Mouse (Mus musculus) midbrain, embryonic 11.5 days (tissue): ENCODE results near the gene Arid4b. TPM values are rescaled to one million over a fixed set of nuclear protein-coding genes. Genes with fewer than 3 reads are reported as not detected.

Experiments used
- ATAC-seq: fragments of 200-750 bp; cut with Nextera tagmentation; 2 replicates; pipeline ENCODE4 v1.8.0; 2017; ENCODE audit warnings: moderate TSS enrichment, moderate library complexity; ENCODE audit not compliant: low FRiP score
- DNase-seq: peaks from one replicate; pipeline ENCODE4 v3.0.0; 2015; ENCODE audit warnings: low spot score; ENCODE audit errors: missing footprints
- H3K27ac ChIP-seq: fragments of 300-500 bp; sonication (generic); 2 replicates; pipeline ENCODE4 v1.5.1; 2014; ENCODE audit warnings: low read depth, low read length
- H3K27me3 ChIP-seq: fragments of 300-500 bp; sonication (generic); 2 replicates; pipeline ENCODE4 v1.6.1; 2014; ENCODE audit warnings: mild to moderate bottlenecking, low read length, moderate library complexity, mixed read lengths; ENCODE audit not compliant: control insufficient read depth, insufficient read depth
- H3K36me3 ChIP-seq: fragments of 300-500 bp; sonication (generic); 2 replicates; pipeline ENCODE4 v1.6.1; 2014; ENCODE audit warnings: mild to moderate bottlenecking, low read length, moderate library complexity, mixed read lengths; ENCODE audit not compliant: control insufficient read depth, insufficient read depth
- H3K4me1 ChIP-seq: fragments of 300-500 bp; sonication (generic); 2 replicates; pipeline ENCODE4 v1.6.1; 2014; ENCODE audit warnings: low read length; ENCODE audit not compliant: control insufficient read depth, insufficient read depth
- H3K4me2 ChIP-seq: fragments of 300-500 bp; sonication (generic); 2 replicates; pipeline ENCODE4 v1.6.1; 2014; ENCODE audit warnings: mild to moderate bottlenecking, moderate library complexity
- H3K4me3 ChIP-seq: fragments of 300-500 bp; sonication (generic); 2 replicates; pipeline ENCODE4 v1.5.1; 2014; ENCODE audit warnings: low read depth, low read length
- H3K9ac ChIP-seq: fragments of 300-500 bp; sonication (generic); 2 replicates; pipeline ENCODE4 v1.6.1; 2014; ENCODE audit warnings: low read length
- H3K9me3 ChIP-seq: fragments of 300-500 bp; sonication (generic); 2 replicates; pipeline ENCODE4 v1.6.1; 2016; ENCODE audit warnings: low read length; ENCODE audit not compliant: control insufficient read depth
- WGBS: fragments of 180-500 bp; shearing (Covaris S2); extraction: QIAGEN DNeasy Blood & Tissue Kit; methylation state at CpG from one replicate; pipeline ENCODE4 v1.1.7; 2014; 5-methylcytosine and 5-hydroxymethylcytosine counted together
- polyA plus RNA-seq: library from polyadenylated mRNA; unstranded; fragments of >200 nt; fragmentation: Nextera tagmentation; extraction: Ambion mirVana; gene quantifications from 2 replicates; pipeline ENCODE4 v1.2.1, GENCODE M21; 2014

Gene Arid4b
- polyA plus RNA-seq, 1 experiment from 2014 or later, result 85.4 TPM

GRCm38 (mm10) chr13:14115805-14116204 is 52.8 kb downstream of the Arid4b start:
- Histone ChIP-seq H3K4me1 (no peaks in the 10 kb centered on the region), H3K4me3 (no peak overlapping the region), H3K27ac (no peak overlapping the region), H3K36me3 (no peaks in the 10 kb centered on the region), H3K9me3 (no peaks in the 10 kb centered on the region), H3K9ac (no peak overlapping the region), H3K4me2 (no peak overlapping the region), H3K27me3 (no peaks in the 10 kb centered on the region)
- DNase-seq, result peak; percentile 60
- WGBS, result 92% methylated on average over 2 of the region's 2 CpGs
- ATAC-seq, result 0 out of 2 replicates have a peak, but pooled peaks have one; percentile 38

DNA sequence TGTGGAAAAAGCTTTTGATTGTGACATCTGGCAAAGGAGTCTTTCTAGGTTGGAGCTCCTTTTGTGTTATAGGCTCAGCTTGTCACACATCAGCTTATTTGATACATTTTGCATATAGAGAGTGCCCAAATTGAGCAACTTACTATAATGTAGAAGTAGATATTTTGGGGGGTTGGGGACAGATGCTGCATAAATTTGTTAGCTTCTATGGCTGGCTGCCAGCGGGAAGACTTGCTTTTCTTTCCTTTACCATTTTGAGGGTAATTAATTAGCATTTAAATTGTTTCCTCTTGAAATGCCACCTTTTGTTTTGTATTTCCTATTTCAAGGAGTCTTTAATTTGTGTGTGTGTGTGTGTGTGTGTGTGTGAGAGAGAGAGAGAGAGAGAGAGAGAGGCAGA is 68.6 kb downstream of the Arid4b start:
- Histone ChIP-seq H3K27ac (no peak overlapping the region), H3K9me3 (no peaks in the 10 kb centered on the region), H3K36me3 (no peaks in the 10 kb centered on the region), H3K4me3 (no peak overlapping the region), H3K9ac (no peak overlapping the region), H3K27me3 (no peaks in the 10 kb centered on the region), H3K4me2 (no peak overlapping the region), H3K4me1 (no peaks in the 10 kb centered on the region)
- ATAC-seq (no peak), DNase-seq (peak; percentile 56)
- 95% methylated on average over 1 of the region's 1 CpGs for WGBS

- DNase-seq (no peak), ATAC-seq (no peak)
- WGBS, result 97% methylated on average over 2 of the region's 2 CpGs
- Histone ChIP-seq H3K9me3 (no peaks in the 10 kb centered on the region), H3K4me3 (no peak overlapping the region), H3K36me3 (no peaks in the 10 kb centered on the region), H3K9ac (no peak overlapping the region), H3K4me2 (no peak overlapping the region), H3K27ac (no peak overlapping the region), H3K27me3 (no peaks in the 10 kb centered on the region), H3K4me1 (no peaks in the 10 kb centered on the region)
Observed at GRCm38 (mm10) chr13:14142294-14142966, 79.4 kb downstream of the Arid4b start.

GRCm38 (mm10) chr13:14177989-14178388 is 115.0 kb downstream of the Arid4b start:
- H3K4me1 ChIP-seq, result no peaks in the 10 kb centered on the region

DNA sequence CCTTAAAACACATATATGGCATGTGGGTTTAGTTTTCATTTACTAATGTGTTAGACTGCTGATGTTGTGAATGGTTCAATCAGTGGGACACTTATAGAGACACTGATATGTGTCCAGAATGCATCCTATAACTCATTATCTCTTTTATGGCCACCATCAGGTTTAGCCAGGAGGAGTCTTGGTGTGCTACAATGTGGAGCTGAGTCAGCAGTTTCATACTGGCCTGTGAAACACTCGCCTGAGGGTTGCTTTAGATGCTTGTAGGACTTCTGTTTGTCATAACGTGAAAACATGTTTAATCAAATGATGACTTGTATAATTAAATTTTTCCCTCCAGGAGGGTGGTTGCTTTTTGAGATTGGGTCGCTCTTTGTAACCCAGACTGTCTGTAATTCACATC is 116.6 kb downstream of the Arid4b start:
- WGBS, result 90% methylated on average over 3 of the region's 3 CpGs

More at GRCm38 (mm10) chr13:14177989-14178388, 115.0 kb downstream of the Arid4b start:
- DNase-seq, result no peak
- H3K27ac ChIP-seq, result no peak overlapping the region
- WGBS, result 98% methylated on average over 1 of the region's 1 CpGs
- no peaks in the 10 kb centered on the region for H3K27me3 ChIP-seq
- no peaks in the 10 kb centered on the region for H3K36me3 ChIP-seq
- H3K9me3 ChIP-seq, result no peaks in the 10 kb centered on the region
- H3K4me2 ChIP-seq, result no peak overlapping the region
- no peak overlapping the region for H3K4me3 ChIP-seq
- H3K9ac ChIP-seq, result no peak overlapping the region
- ATAC-seq, result no peak

GRCm38 (mm10) chr13:14245946-14246345 is 182.9 kb downstream of the Arid4b start:
- WGBS, result 60% methylated on average over 2 of the region's 2 CpGs
- no peak for ATAC-seq

More for the DNA sequence above, 116.6 kb downstream of the Arid4b start:
- H3K4me3 ChIP-seq, result no peak overlapping the region
- H3K27me3 ChIP-seq, result no peaks in the 10 kb centered on the region
- H3K4me1 ChIP-seq, result no peaks in the 10 kb centered on the region
- ATAC-seq, result no peak
- H3K9me3 ChIP-seq, result no peaks in the 10 kb centered on the region
- no peak overlapping the region for H3K4me2 ChIP-seq
- no peak overlapping the region for H3K9ac ChIP-seq
- DNase-seq, result no peak
- no peak overlapping the region for H3K27ac ChIP-seq
- no peaks in the 10 kb centered on the region for H3K36me3 ChIP-seq

More at GRCm38 (mm10) chr13:14245946-14246345, 182.9 kb downstream of the Arid4b start:
- no peak overlapping the region for H3K9ac ChIP-seq
- H3K9me3 ChIP-seq, result no peaks in the 10 kb centered on the region
- no peaks in the 10 kb centered on the region for H3K4me1 ChIP-seq
- no peak for DNase-seq
- H3K27me3 ChIP-seq, result no peaks in the 10 kb centered on the region
- H3K36me3 ChIP-seq, result no peaks in the 10 kb centered on the region
- H3K4me2 ChIP-seq, result no peak overlapping the region
- no peak overlapping the region for H3K27ac ChIP-seq
- H3K4me3 ChIP-seq, result no peak overlapping the region

Other genes starting within 250 kb of the Arid4b start
- gene B3galnt2, start 108.8 kb upstream of the Arid4b start, polyA plus RNA-seq, result 35.4 and 39.8 TPM in 2 replicates
- gene Tbce, start 23.6 kb upstream of the Arid4b start, polyA plus RNA-seq, result 65.5 and 74.8 TPM in 2 replicates
- gene Ggps1, start 256 bp downstream of the Arid4b start, polyA plus RNA-seq, result 80.1 and 85.4 TPM in 2 replicates